Mouse (Mus musculus) kidney, embryonic 15.5 days (tissue): ENCODE measurements around the gene Nos1ap. TPM values are rescaled to one million over a fixed set of nuclear protein-coding genes. Genes with fewer than 3 reads are reported as not detected.

Experiments
- ATAC-seq: fragments of 200-750 bp; cut with Nextera tagmentation; replicated peaks from 2 replicates; pipeline ENCODE4 v1.8.0; 2017; ENCODE audit warnings: moderate TSS enrichment; ENCODE audit not compliant: low FRiP score
- H3K27ac ChIP-seq: fragments of 300-500 bp; sonication (generic); 2 replicates; pipeline ENCODE4 v1.5.1; 2015; ENCODE audit warnings: mild to moderate bottlenecking, inconsistent platforms
- H3K27me3 ChIP-seq: fragments of 300-500 bp; sonication (generic); 2 replicates; pipeline ENCODE4 v1.6.1; 2015; ENCODE audit warnings: inconsistent platforms
- H3K36me3 ChIP-seq: fragments of 300-500 bp; sonication (generic); 2 replicates; pipeline ENCODE4 v1.6.1; 2015; ENCODE audit warnings: inconsistent platforms
- H3K4me1 ChIP-seq: fragments of 300-500 bp; sonication (generic); 2 replicates; pipeline ENCODE4 v1.6.1; 2015; ENCODE audit warnings: inconsistent platforms
- H3K4me2 ChIP-seq: fragments of 300-500 bp; sonication (generic); 2 replicates; pipeline ENCODE4 v1.6.1; 2015; ENCODE audit warnings: moderate library complexity, mild to moderate bottlenecking, inconsistent platforms
- H3K4me3 ChIP-seq: fragments of 300-500 bp; sonication (generic); replicated peaks from 2 replicates; pipeline ENCODE4 v1.5.1; 2015; ENCODE audit warnings: mild to moderate bottlenecking, inconsistent platforms
- H3K9ac ChIP-seq: fragments of 300-500 bp; sonication (generic); 2 replicates; pipeline ENCODE4 v1.6.1; 2015; ENCODE audit warnings: mild to moderate bottlenecking, inconsistent platforms
- H3K9me3 ChIP-seq: fragments of 300-500 bp; sonication (generic); replicated peaks from 2 replicates; pipeline ENCODE4 v1.6.1; 2016; ENCODE audit warnings: inconsistent platforms
- WGBS: fragments of 180-500 bp; shearing (Covaris S2); methylation state at CpG from one replicate; pipeline ENCODE4 v1.1.7; 2015; ENCODE audit warnings: mixed read lengths; 5-methylcytosine and 5-hydroxymethylcytosine counted together
- polyA plus RNA-seq: library from polyadenylated mRNA; unstranded; fragments of >200 nt; fragmentation: Nextera tagmentation; extraction: Ambion mirVana; gene quantifications from 2 replicates; pipeline ENCODE4 v1.2.1, GENCODE M21; 2015

Gene Nos1ap
- polyA plus RNA-seq, 1 experiment from 2014 or later, result 18.2 TPM

DNA sequence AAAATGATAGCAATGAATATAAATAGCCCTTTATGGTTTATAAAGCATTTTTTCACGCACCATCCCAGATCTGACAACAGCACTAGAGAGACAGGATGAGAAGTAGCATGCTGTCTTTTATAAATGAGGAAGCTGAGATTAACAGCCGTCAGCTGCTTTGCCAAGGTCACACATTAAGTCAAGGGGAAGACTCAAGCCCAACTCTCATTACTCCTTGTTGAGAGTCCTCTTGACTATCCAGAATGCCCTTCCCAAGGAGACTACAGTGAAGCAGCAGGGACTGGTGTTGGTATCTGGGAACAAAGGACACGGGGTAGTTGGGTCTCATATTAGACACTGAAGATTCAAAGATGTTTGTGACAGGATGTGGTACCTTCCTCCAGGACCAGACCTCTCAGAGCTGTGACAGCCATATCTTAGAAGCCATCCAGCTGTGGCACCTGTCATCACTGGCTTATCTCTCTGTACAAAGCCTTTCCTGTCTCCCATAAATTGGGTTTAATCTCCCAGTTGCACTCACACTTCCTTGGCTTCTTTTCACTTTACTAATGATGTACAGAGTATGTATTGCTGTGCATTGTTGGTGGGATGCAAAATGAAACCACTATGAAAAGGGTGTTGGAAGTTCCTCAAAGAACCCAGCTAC lies 78.9 kb downstream of the Nos1ap start:
- no peak overlapping the region for H3K4me2 ChIP-seq
- WGBS, result 69% methylated on average over 3 of the region's 3 CpGs
- no peaks in the 10 kb centered on the region for H3K9me3 ChIP-seq
- ATAC-seq, result no peak
- H3K36me3 ChIP-seq, result no peaks in the 10 kb centered on the region
- peaks cover 30% of the 10 kb centered on the region for H3K4me1 ChIP-seq
- H3K4me3 ChIP-seq, result no peak overlapping the region
- no peak overlapping the region for H3K9ac ChIP-seq
- H3K27me3 ChIP-seq, result no peaks in the 10 kb centered on the region
- no peak overlapping the region for H3K27ac ChIP-seq

DNA sequence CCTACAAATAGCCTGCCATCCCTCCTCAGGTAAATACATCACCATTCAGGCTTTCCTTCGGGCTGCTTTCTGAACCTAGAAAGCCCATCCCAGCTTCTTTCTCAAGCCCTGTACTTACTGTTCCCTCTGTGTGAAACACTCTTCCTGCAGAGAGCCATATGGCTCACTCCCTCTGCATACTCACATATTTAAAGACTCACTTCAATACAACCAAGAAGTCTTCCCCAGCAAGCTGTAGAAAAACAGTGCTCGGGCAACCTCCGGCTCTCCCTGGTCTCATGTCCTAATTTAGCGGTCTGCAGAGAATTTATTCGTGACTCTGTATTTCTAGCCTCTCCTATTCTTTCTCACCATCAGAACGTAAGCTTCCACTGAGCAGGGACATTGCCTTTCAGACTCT lies 83.4 kb downstream of the Nos1ap start:
- H3K27me3 ChIP-seq, result no peaks in the 10 kb centered on the region
- no peak overlapping the region for H3K27ac ChIP-seq
- no peaks in the 10 kb centered on the region for H3K9me3 ChIP-seq
- H3K9ac ChIP-seq, result no peak overlapping the region
- 60% methylated on average over 6 of the region's 6 CpGs for WGBS
- H3K4me1 ChIP-seq, result peaks cover 33% of the 10 kb centered on the region
- H3K4me2 ChIP-seq, result no peak overlapping the region
- no peaks in the 10 kb centered on the region for H3K36me3 ChIP-seq
- no peak overlapping the region for H3K4me3 ChIP-seq
- no peak for ATAC-seq

GRCm38 (mm10) chr1:170505107-170505506 lies 84.6 kb downstream of the Nos1ap start:
- no peak; the same call in 1 of the 2 replicates for ATAC-seq
- Histone ChIP-seq H3K4me1 (peaks cover 34% of the 10 kb centered on the region), H3K9ac (no peak overlapping the region), H3K4me2 (no peak overlapping the region), H3K9me3 (no peaks in the 10 kb centered on the region), H3K27me3 (no peaks in the 10 kb centered on the region), H3K27ac (no peak overlapping the region), H3K4me3 (no peak overlapping the region), H3K36me3 (no peaks in the 10 kb centered on the region)
- WGBS, result 39% methylated on average over 3 of the region's 3 CpGs

- ATAC-seq, result no peak
- WGBS, result 84% methylated on average over 4 of the region's 4 CpGs
- Histone ChIP-seq H3K27me3 (no peaks in the 10 kb centered on the region), H3K27ac (no peak overlapping the region), H3K9me3 (no peaks in the 10 kb centered on the region), H3K9ac (no peak overlapping the region), H3K4me1 (peaks cover 41% of the 10 kb centered on the region), H3K4me3 (no peak overlapping the region), H3K36me3 (no peaks in the 10 kb centered on the region), H3K4me2 (no peak overlapping the region)
Observed at GRCm38 (mm10) chr1:170504378-170504777, 85.3 kb downstream of the Nos1ap start.

DNA sequence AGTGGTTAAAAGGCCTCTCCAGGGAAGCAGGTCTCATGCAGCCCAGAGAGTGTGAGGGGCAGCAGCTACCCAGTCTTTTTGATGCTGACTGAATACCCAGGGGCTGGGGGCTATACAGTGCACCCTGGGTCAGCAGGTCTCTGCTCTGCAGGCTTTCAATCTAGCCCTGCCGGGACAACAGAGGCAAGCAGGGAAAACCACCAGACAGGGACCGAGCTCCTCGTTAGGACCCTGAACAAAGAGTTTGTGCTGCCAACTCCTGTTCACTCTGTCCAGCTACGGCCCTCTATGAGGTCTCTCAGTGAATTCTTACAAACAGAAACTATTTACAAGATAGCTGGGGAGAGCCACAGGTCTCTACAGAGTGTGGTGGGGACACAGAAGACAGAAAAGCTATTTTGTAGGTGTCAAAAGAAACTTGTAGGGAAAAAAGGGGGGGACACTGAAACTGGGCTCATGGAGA lies 86.4 kb downstream of the Nos1ap start:
- Histone ChIP-seq H3K9ac (no peak overlapping the region), H3K4me3 (no peak overlapping the region), H3K4me2 (no peak overlapping the region), H3K27me3 (no peaks in the 10 kb centered on the region), H3K27ac (no peak overlapping the region), H3K9me3 (no peaks in the 10 kb centered on the region), H3K36me3 (no peaks in the 10 kb centered on the region), H3K4me1 (peaks cover 45% of the 10 kb centered on the region)
- 56% methylated on average over 4 of the region's 4 CpGs for WGBS
- no peak for ATAC-seq

GRCm38 (mm10) chr1:170502491-170503276 lies 87.0 kb downstream of the Nos1ap start:
- no peak overlapping the region for H3K4me2 ChIP-seq
- no peaks in the 10 kb centered on the region for H3K27me3 ChIP-seq
- H3K27ac ChIP-seq, result no peak overlapping the region
- H3K4me3 ChIP-seq, result no peak overlapping the region
- H3K9me3 ChIP-seq, result no peaks in the 10 kb centered on the region
- no peaks in the 10 kb centered on the region for H3K36me3 ChIP-seq
- 40% methylated on average over 11 of the region's 11 CpGs for WGBS
- peak; percentile 52; the same call in 1 of the 2 replicates for ATAC-seq
- H3K4me1 ChIP-seq, result peaks cover 45% of the 10 kb centered on the region
- no peak overlapping the region for H3K9ac ChIP-seq

GRCm38 (mm10) chr1:170501970-170502369 lies 87.7 kb downstream of the Nos1ap start:
- ATAC-seq, result no peak
- Histone ChIP-seq H3K27me3 (no peaks in the 10 kb centered on the region), H3K4me2 (no peak overlapping the region)

GRCm38 (mm10) chr1:170501556-170501955 lies 88.1 kb downstream of the Nos1ap start:
- WGBS, result 84% methylated on average over 7 of the region's 7 CpGs
- H3K27ac ChIP-seq, result no peak overlapping the region

More at GRCm38 (mm10) chr1:170501970-170502369, 87.7 kb downstream of the Nos1ap start:
- H3K9me3 ChIP-seq, result no peaks in the 10 kb centered on the region
- H3K4me1 ChIP-seq, result peaks cover 45% of the 10 kb centered on the region
- no peaks in the 10 kb centered on the region for H3K36me3 ChIP-seq
- H3K27ac ChIP-seq, result no peak overlapping the region
- no peak overlapping the region for H3K4me3 ChIP-seq
- WGBS, result 89% methylated on average over 1 of the region's 1 CpGs
- H3K9ac ChIP-seq, result no peak overlapping the region

DNA sequence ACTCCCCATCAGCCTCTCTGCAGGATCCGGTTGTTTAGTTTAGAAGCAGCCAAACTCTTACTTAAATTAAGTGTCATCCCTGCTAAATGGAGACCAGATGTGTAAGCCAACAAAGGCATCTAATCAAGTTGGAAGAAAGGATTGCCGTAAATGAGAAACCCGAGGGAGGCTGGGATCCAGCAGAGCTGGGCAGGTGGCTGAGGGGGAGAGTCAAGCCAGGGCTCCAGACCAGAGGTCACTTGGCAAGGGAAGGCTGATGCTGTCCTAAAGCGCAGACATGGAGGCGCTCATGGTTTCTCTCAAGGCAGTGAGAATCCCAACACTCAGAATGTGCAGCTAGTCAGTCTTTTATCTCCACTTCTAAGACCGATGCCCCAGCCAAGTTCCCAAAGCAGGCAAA lies 89.8 kb downstream of the Nos1ap start:
- Histone ChIP-seq H3K27me3 (no peaks in the 10 kb centered on the region), H3K4me1 (peaks cover 41% of the 10 kb centered on the region), H3K4me3 (no peak overlapping the region), H3K9me3 (no peaks in the 10 kb centered on the region), H3K4me2 (no peak overlapping the region), H3K27ac (no peak overlapping the region; the same call in 1 of the 2 replicates), H3K36me3 (no peaks in the 10 kb centered on the region), H3K9ac (no peak overlapping the region)
- ATAC-seq, result no peak
- 39% methylated on average over 6 of the region's 6 CpGs for WGBS

More at GRCm38 (mm10) chr1:170501556-170501955, 88.1 kb downstream of the Nos1ap start:
- Histone ChIP-seq H3K4me1 (peaks cover 45% of the 10 kb centered on the region), H3K36me3 (no peaks in the 10 kb centered on the region), H3K27me3 (no peaks in the 10 kb centered on the region), H3K4me2 (no peak overlapping the region), H3K9me3 (no peaks in the 10 kb centered on the region), H3K9ac (no peak overlapping the region), H3K4me3 (no peak overlapping the region)
- ATAC-seq, result no peak

GRCm38 (mm10) chr1:170499466-170499865 lies 90.2 kb downstream of the Nos1ap start:
- peaks cover 37% of the 10 kb centered on the region for H3K4me1 ChIP-seq
- H3K27me3 ChIP-seq, result no peaks in the 10 kb centered on the region
- no peak overlapping the region for H3K9ac ChIP-seq
- no peak overlapping the region for H3K27ac ChIP-seq
- H3K4me3 ChIP-seq, result no peak overlapping the region
- H3K36me3 ChIP-seq, result no peaks in the 10 kb centered on the region
- 51% methylated on average over 4 of the region's 4 CpGs for WGBS
- H3K9me3 ChIP-seq, result no peaks in the 10 kb centered on the region
- ATAC-seq, result no peak
- H3K4me2 ChIP-seq, result no peak overlapping the region

DNA sequence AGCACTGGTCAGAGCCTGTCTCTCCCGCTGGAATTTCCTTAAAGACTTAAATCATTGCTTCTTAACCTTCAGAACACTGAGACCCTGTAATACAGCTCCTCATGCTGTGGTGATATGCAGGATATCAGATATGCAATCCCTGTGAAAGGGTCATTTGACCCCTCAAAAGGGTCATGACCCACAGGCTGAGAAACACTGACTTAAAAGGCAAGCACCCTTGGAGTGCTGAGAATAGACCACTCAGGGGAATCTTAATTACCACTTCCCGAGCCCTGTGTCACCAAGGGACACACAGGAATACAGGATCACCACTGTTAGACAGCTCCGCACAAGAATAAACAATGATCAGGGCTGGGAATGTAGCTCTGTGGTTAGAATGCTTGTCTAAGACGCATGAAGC lies 91.0 kb downstream of the Nos1ap start:
- Histone ChIP-seq H3K4me1 (peaks cover 33% of the 10 kb centered on the region), H3K36me3 (no peaks in the 10 kb centered on the region), H3K4me2 (no peak overlapping the region), H3K27me3 (no peaks in the 10 kb centered on the region), H3K9ac (no peak overlapping the region), H3K9me3 (no peaks in the 10 kb centered on the region), H3K4me3 (no peak overlapping the region), H3K27ac (no peak overlapping the region)
- ATAC-seq, result no peak
- 47% methylated on average over 4 of the region's 4 CpGs for WGBS

DNA sequence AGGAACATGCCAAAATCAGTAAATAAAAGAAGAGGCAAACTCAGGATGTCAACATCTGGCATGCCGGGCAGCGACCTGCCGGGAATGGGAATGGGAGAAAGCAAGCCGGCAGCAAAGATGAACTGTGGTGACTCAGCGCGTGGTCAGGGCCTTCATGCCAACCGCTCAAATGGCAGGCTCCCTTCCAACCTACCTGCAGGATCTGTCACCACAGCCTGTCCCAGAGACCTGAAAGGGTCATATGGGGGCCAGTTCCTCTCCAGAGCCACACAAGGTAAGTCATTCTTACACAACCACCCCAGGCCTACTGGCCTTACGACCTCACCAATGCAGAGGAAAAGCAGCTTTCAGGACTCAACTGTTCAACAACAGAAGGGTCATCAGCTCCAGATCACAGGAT lies 93.4 kb downstream of the Nos1ap start:
- Histone ChIP-seq H3K9ac (no peak overlapping the region), H3K27ac (no peak overlapping the region), H3K4me2 (no peak overlapping the region), H3K9me3 (no peaks in the 10 kb centered on the region), H3K4me1 (peaks cover 21% of the 10 kb centered on the region), H3K36me3 (no peaks in the 10 kb centered on the region), H3K27me3 (no peaks in the 10 kb centered on the region), H3K4me3 (no peak overlapping the region)
- WGBS, result 88% methylated on average over 8 of the region's 8 CpGs
- no peak for ATAC-seq
